Mouse (Mus musculus): ENCODE data around the gene Mindy2. TPM values are rescaled to one million over a fixed set of nuclear protein-coding genes. Genes with fewer than 3 reads are reported as not detected.
A peak's percentile ranks its signal among the peaks of the same experiment; 100 is the strongest.

The Mindy2 gene
- polyA plus RNA-seq (2015; fragmentation: Nextera tagmentation; extraction: Ambion mirVana): 6.2 and 7.5 TPM in 2 replicates

DNA sequence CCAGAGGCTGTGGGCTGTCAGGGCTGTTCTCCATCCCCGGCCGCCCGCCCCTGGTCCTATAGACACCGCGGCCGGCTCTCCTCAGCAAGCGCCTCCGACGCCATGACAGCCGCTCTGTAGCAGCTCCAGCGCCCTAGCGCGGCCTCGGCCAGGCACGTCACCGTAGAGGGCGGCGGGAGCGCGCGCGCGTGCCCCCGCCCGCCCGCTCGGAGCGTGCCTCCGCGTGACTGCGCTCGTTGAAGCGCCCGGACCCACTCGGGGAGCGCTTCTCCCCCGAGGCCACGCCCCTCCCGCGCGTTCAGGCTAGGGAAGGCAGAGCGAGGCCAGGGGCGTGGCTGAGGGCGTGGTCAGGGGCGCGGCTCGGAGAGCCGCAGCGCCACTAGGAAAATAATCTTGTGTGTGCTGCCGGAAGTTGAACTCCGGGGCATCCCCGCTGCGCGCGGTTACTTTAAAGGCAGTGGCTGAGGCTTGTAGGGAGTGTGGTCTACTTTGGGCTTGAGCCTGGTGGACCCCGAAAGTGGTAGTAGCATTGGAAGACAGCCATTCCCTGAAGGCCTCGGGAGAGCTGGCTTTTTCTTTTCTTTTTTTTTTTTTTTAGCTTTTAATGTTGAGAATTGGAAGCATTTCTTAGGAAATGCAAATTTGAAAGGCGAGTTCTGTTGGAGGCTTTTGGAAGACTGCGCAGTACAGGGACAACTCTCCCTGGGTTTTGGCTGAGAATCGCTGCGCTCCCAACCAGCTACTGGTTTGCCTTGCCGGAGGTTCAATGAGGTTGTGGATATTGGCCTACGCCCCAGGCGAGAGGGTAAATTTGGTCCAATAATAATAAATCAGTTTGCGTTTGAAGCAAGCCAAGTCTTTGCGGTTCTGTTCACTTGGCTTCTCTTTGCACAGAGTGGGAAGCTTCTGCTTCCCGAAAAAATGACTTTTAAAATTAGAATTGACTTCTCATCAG, at the start of gene Mindy2:
Gene Mindy2, minus strand, starts transcription at position 162 of the 955 bp plus-strand sequence.
- Histone ChIP-seq H3K27ac (ENCODE audit: low read length) (peak within 1 kb of the TSS; percentile 94), H3K36me3 (ENCODE audit: control insufficient read depth, insufficient read depth, low read length) (no peaks in the 10 kb centered on the region), H3K4me3 (ENCODE audit: low read length) (peak within 1 kb of the TSS; percentile 95), H3K9ac (ENCODE audit: low read depth, low read length) (peak within 1 kb of the TSS; percentile 95), H3K4me2 (ENCODE audit: low read depth, low read length) (peak within 1 kb of the TSS; percentile 72), H3K27me3 (replicated peaks; ENCODE audit: control insufficient read depth, insufficient read depth, low read length) (no peaks in the 10 kb centered on the region), H3K9me3 (ENCODE audit: control insufficient read depth, low read length) (no peaks in the 10 kb centered on the region), H3K4me1 (ENCODE audit: control insufficient read depth, insufficient read depth, low read length) (peaks cover 10% of the 10 kb centered on the region; the same call in 1 of the 2 replicates)
- 1% methylated on average over 67 of the region's 67 CpGs for WGBS
- peak; percentile 97 for ATAC-seq

DNA sequence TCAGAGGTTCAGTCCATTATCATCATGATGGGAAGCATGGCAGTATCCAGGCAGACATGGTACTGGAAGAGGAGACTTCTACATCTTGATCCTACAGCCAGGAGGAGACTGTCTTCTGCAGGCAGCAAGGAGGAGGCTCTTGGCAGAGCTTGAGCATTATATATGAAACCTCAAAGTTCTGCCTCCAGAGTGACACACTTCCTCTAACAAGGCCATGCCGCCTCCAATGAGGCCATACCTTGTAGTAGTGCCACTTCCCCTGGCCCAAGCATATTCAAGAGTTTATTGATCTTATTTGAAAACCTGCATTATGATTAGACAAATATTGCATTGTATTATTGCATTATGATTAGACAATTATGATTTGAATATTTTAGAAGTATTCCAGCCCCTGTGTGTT, 49.5 kb upstream of the Mindy2 start:
- no peaks in the 10 kb centered on the region for H3K36me3 ChIP-seq (ENCODE audit: control insufficient read depth, insufficient read depth, low read length)
- no peaks in the 10 kb centered on the region for H3K27me3 ChIP-seq (replicated peaks; ENCODE audit: control insufficient read depth, insufficient read depth, low read length)
- H3K9me3 ChIP-seq (ENCODE audit: control insufficient read depth, low read length): no peaks in the 10 kb centered on the region
- H3K27ac ChIP-seq (ENCODE audit: low read length): no peak overlapping the region
- H3K4me2 ChIP-seq (ENCODE audit: low read depth, low read length): no peak overlapping the region
- H3K4me1 ChIP-seq (ENCODE audit: control insufficient read depth, insufficient read depth, low read length): no peaks in the 10 kb centered on the region
- H3K4me3 ChIP-seq (ENCODE audit: low read length): no peak overlapping the region
- 91% methylated on average over 1 of the region's 1 CpGs for WGBS
- ATAC-seq: no peak
- H3K9ac ChIP-seq (ENCODE audit: low read depth, low read length): no peak overlapping the region

DNA sequence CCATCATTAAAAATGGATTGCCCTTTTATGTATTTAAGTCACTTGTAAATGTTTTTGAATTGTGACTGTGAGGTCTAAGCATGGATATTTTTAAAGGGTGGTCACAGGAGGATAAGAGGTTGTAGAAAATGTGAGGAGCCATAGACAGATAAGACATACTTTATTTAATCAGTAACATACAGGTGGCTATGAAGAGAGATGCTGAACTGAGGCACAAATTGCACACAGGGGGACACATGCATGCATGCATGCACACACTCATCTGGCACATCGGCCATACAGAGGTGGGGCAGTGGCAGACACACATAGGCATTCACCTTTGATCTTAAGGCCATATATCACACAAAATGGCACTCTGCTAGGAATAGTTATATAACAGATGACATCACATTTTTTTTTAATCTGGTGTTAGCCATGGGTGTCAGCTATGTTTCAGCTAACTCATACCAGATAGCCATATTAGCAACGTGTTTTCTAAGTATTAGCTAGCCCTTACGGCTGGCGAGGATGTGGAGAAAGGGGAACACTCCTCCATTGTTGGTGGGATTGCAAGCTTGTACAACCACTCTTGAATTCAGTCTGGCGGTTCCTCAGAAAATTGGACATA, 46.7 kb upstream of the Mindy2 start:
- no peak overlapping the region for H3K27ac ChIP-seq (ENCODE audit: low read length)
- H3K4me3 ChIP-seq (ENCODE audit: low read length): no peak overlapping the region
- H3K27me3 ChIP-seq (replicated peaks; ENCODE audit: control insufficient read depth, insufficient read depth, low read length): no peaks in the 10 kb centered on the region
- ATAC-seq: no peak
- 90% methylated on average over 5 of the region's 5 CpGs for WGBS
- H3K4me2 ChIP-seq (ENCODE audit: low read depth, low read length): no peak overlapping the region
- no peak overlapping the region for H3K9ac ChIP-seq (ENCODE audit: low read depth, low read length)
- no peaks in the 10 kb centered on the region for H3K4me1 ChIP-seq (ENCODE audit: control insufficient read depth, insufficient read depth, low read length)
- no peaks in the 10 kb centered on the region for H3K36me3 ChIP-seq (ENCODE audit: control insufficient read depth, insufficient read depth, low read length)
- no peaks in the 10 kb centered on the region for H3K9me3 ChIP-seq (ENCODE audit: control insufficient read depth, low read length)

- Histone ChIP-seq H3K27ac (ENCODE audit: low read length) (no peak overlapping the region), H3K36me3 (ENCODE audit: control insufficient read depth, insufficient read depth, low read length) (no peaks in the 10 kb centered on the region), H3K4me2 (ENCODE audit: low read depth, low read length) (no peak overlapping the region), H3K9ac (ENCODE audit: low read depth, low read length) (no peak overlapping the region), H3K4me3 (ENCODE audit: low read length) (no peak overlapping the region), H3K9me3 (ENCODE audit: control insufficient read depth, low read length) (no peaks in the 10 kb centered on the region), H3K4me1 (ENCODE audit: control insufficient read depth, insufficient read depth, low read length) (no peaks in the 10 kb centered on the region), H3K27me3 (replicated peaks; ENCODE audit: control insufficient read depth, insufficient read depth, low read length) (no peaks in the 10 kb centered on the region)
- no peak for ATAC-seq
- WGBS: 71% methylated on average over 1 of the region's 1 CpGs
Observed at GRCm38 (mm10) chr9:70698090-70698489, 41.1 kb upstream of the Mindy2 start.

GRCm38 (mm10) chr9:70695723-70696122, 38.7 kb upstream of the Mindy2 start:
- Histone ChIP-seq H3K4me2 (ENCODE audit: low read depth, low read length) (no peak overlapping the region), H3K36me3 (ENCODE audit: control insufficient read depth, insufficient read depth, low read length) (no peaks in the 10 kb centered on the region), H3K9ac (ENCODE audit: low read depth, low read length) (no peak overlapping the region), H3K27me3 (replicated peaks; ENCODE audit: control insufficient read depth, insufficient read depth, low read length) (no peaks in the 10 kb centered on the region), H3K4me1 (ENCODE audit: control insufficient read depth, insufficient read depth, low read length) (no peaks in the 10 kb centered on the region), H3K9me3 (ENCODE audit: control insufficient read depth, low read length) (no peaks in the 10 kb centered on the region), H3K4me3 (ENCODE audit: low read length) (no peak overlapping the region), H3K27ac (ENCODE audit: low read length) (no peak overlapping the region)
- no peak for ATAC-seq
- WGBS: 91% methylated on average over 2 of the region's 2 CpGs

- Histone ChIP-seq H3K36me3 (ENCODE audit: control insufficient read depth, insufficient read depth, low read length) (no peaks in the 10 kb centered on the region), H3K27me3 (replicated peaks; ENCODE audit: control insufficient read depth, insufficient read depth, low read length) (no peaks in the 10 kb centered on the region), H3K9me3 (ENCODE audit: control insufficient read depth, low read length) (no peaks in the 10 kb centered on the region), H3K9ac (ENCODE audit: low read depth, low read length) (no peak overlapping the region), H3K4me3 (ENCODE audit: low read length) (no peak overlapping the region), H3K4me1 (ENCODE audit: control insufficient read depth, insufficient read depth, low read length) (no peaks in the 10 kb centered on the region), H3K4me2 (ENCODE audit: low read depth, low read length) (no peak overlapping the region), H3K27ac (ENCODE audit: low read length) (no peak overlapping the region)
- ATAC-seq: no peak
- 63% methylated on average over 2 of the region's 2 CpGs for WGBS
Observed at GRCm38 (mm10) chr9:70691772-70692693, 35.1 kb upstream of the Mindy2 start.

DNA sequence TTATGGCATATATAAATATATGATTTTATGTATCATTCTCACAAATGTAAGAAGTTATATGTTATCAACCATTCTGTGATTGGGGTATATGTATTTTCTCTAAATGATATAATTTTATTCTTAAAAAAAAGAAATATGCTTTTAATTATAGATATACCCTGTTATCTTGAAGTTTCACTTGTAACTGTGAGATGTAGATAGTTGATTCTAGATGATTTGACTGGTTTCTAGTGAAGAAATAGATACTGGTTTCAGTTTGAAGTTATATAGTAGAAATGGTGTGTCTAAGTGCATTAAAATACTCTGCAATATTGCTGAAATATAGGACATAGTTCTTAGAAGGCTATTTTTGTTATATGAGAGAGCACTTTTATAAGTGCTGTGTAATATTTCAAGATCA, 33.6 kb upstream of the Mindy2 start:
- Histone ChIP-seq H3K9ac (ENCODE audit: low read depth, low read length) (no peak overlapping the region), H3K4me2 (ENCODE audit: low read depth, low read length) (no peak overlapping the region), H3K4me1 (ENCODE audit: control insufficient read depth, insufficient read depth, low read length) (no peaks in the 10 kb centered on the region), H3K4me3 (ENCODE audit: low read length) (no peak overlapping the region), H3K9me3 (ENCODE audit: control insufficient read depth, low read length) (no peaks in the 10 kb centered on the region), H3K36me3 (ENCODE audit: control insufficient read depth, insufficient read depth, low read length) (no peaks in the 10 kb centered on the region), H3K27me3 (replicated peaks; ENCODE audit: control insufficient read depth, insufficient read depth, low read length) (no peaks in the 10 kb centered on the region), H3K27ac (ENCODE audit: low read length) (no peak overlapping the region)
- no peak for ATAC-seq

DNA sequence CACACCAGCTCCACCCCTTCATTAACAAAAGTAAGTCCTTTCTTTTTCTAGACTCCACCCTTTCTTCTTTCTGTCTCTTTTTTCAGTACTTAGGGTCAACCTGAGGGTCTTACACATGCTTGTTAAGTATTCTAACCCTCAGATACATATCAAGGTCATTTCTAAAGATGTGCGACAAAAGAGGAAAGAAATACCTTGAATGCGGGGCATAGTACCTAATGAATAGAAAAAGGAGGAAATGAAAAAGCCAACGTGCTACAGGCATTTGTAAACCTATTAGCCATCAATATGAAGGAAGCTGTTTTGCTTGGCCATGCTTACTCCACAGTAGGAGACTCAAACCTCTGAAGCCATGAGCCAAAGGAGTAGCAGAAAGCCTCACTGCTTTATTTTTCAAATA, 33.0 kb upstream of the Mindy2 start:
- H3K9ac ChIP-seq (ENCODE audit: low read depth, low read length): no peak overlapping the region
- 80% methylated on average over 3 of the region's 3 CpGs for WGBS
- H3K27ac ChIP-seq (ENCODE audit: low read length): no peak overlapping the region
- ATAC-seq: no peak
- H3K36me3 ChIP-seq (ENCODE audit: control insufficient read depth, insufficient read depth, low read length): no peaks in the 10 kb centered on the region
- no peaks in the 10 kb centered on the region for H3K27me3 ChIP-seq (replicated peaks; ENCODE audit: control insufficient read depth, insufficient read depth, low read length)
- H3K9me3 ChIP-seq (ENCODE audit: control insufficient read depth, low read length): no peaks in the 10 kb centered on the region
- no peaks in the 10 kb centered on the region; the same call in 1 of the 2 replicates for H3K4me1 ChIP-seq (ENCODE audit: control insufficient read depth, insufficient read depth, low read length)
- no peak overlapping the region for H3K4me3 ChIP-seq (ENCODE audit: low read length)
- H3K4me2 ChIP-seq (ENCODE audit: low read depth, low read length): no peak overlapping the region

All from intestine, embryonic 16.5 days (tissue).